Mouse (Mus musculus): ENCODE results near the gene Dstyk. TPM values are rescaled to one million over a fixed set of nuclear protein-coding genes. Genes with fewer than 3 reads are reported as not detected.
A peak's percentile ranks its signal among the peaks of the same experiment; 100 is the strongest.

Dstyk gene
- polyA plus RNA-seq, 1 experiment, result 2.5 TPM

DNA sequence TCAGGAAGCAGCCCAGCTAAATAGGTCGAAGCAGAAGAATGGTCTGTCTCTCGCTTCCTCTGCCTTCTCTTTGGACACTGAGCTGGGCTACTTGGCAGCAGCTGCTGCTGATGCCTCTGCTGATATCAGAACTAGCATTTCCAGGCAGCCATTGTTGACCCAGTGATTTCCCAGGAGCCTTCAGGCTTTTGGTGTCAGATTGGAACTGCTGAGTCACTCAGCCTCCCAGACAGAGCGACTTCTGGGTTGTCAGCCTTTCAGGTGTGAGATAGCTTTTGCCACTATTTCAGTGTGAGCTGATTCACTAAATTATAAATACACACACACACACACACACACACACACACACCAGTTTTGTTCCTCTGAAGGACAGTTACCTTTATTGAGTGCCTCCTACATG, 6.7 kb upstream of the Dstyk start:
- H3K36me3 ChIP-seq (ENCODE audit: control insufficient read depth, insufficient read depth, low read length), result no peaks in the 10 kb centered on the region
- H3K4me1 ChIP-seq (ENCODE audit: control insufficient read depth, insufficient read depth, insufficient read length, low read length), result no peaks in the 10 kb centered on the region
- WGBS, result 70% methylated on average over 3 of the region's 3 CpGs
- TF ChIP-seq CTCF (IDR thresholded peaks at IDR 0.05; ENCODE audit: extremely low read depth, insufficient read length, insufficient replicate concordance, low read depth, low read length) (no peak), POLR2A (IDR thresholded peaks at IDR 0.05; ENCODE audit: low read depth, low read length) (no peak)
- H3K27ac ChIP-seq (ENCODE audit: insufficient read depth, low read depth, low read length), result no peak overlapping the region
- H3K27me3 ChIP-seq (ENCODE audit: control insufficient read depth, insufficient read depth, low read length), result no peaks in the 10 kb centered on the region
- no peak overlapping the region for H3K4me3 ChIP-seq (ENCODE audit: low read depth, low read length)

DNA sequence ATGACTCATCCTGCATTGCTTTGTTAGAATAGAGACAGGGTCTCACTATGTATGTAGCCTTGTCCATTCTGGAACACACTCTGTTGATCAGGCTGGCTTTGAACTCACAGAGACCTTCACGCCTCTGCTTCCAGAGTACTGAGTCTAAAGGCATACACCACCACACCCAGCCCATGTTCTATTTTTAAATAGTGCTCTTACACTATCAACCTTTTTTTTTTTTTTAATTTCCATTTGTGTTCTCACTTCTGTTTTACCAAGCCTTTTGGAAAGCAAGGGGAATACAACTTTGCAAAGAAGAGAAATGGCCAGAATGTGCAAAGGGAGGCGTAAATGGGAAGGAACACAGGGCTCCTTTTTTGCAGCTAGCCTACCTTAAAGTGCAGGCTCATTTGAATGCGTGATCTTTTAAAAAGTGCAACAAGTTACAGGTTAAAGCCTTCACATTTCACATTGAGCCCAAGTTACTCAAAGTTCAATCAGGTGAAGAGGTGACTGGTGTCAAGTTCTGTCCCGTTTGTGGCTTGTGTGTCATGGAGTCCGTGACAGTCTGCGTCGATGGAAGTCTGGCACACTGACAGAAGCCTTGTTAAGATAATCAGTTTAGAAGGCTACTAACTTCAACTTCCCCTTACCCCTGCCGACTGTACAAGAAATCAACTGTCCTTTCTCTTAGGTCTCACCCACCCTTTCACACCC, 962 bp upstream of the Dstyk start:
- no peak overlapping the region for H3K27ac ChIP-seq (ENCODE audit: insufficient read depth, low read depth, low read length)
- H3K4me3 ChIP-seq (ENCODE audit: low read depth, low read length), result no peak overlapping the region
- peaks cover 6% of the 10 kb centered on the region; the same call in 1 of the 2 replicates for H3K4me1 ChIP-seq (ENCODE audit: control insufficient read depth, insufficient read depth, insufficient read length, low read length)
- 56% methylated on average over 8 of the region's 8 CpGs for WGBS
- H3K36me3 ChIP-seq (ENCODE audit: control insufficient read depth, insufficient read depth, low read length), result no peaks in the 10 kb centered on the region
- TF ChIP-seq POLR2A (IDR thresholded peaks at IDR 0.05; ENCODE audit: low read depth, low read length) (no peak), CTCF (IDR thresholded peaks at IDR 0.05; ENCODE audit: extremely low read depth, insufficient read length, insufficient replicate concordance, low read depth, low read length) (no peak)
- H3K27me3 ChIP-seq (ENCODE audit: control insufficient read depth, insufficient read depth, low read length), result no peaks in the 10 kb centered on the region

DNA sequence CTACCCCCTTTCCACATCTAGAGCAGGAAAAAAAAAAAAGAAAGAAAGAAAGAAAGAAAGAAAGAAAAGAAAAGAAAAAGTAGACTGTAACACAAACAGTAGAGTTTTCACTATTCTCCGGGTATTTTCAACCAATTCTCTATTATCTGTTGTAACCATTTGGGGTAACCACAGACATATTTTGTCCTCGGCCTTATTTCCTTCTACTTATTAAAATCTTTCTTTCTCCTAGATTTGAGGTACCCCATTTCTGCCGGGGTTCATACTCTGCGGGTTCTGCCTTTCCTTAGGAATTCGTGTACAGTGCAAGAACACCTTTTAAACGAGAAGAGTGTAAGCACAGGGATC, 438 bp upstream of the Dstyk start:
- peak overlapping the region; percentile 89 for H3K4me3 ChIP-seq (ENCODE audit: low read depth, low read length)
- no peaks in the 10 kb centered on the region for H3K36me3 ChIP-seq (ENCODE audit: control insufficient read depth, insufficient read depth, low read length)
- no peak for TF ChIP-seq POLR2A (IDR thresholded peaks at IDR 0.05; ENCODE audit: low read depth, low read length)
- no peak for TF ChIP-seq CTCF (IDR thresholded peaks at IDR 0.05; ENCODE audit: extremely low read depth, insufficient read length, insufficient replicate concordance, low read depth, low read length)
- no peaks in the 10 kb centered on the region for H3K27me3 ChIP-seq (ENCODE audit: control insufficient read depth, insufficient read depth, low read length)
- H3K27ac ChIP-seq (ENCODE audit: insufficient read depth, low read depth, low read length), result peak overlapping the region; percentile 22; the same call in 1 of the 2 replicates
- WGBS, result 6% methylated on average over 6 of the region's 6 CpGs
- peaks cover 6% of the 10 kb centered on the region; the same call in 1 of the 2 replicates for H3K4me1 ChIP-seq (ENCODE audit: control insufficient read depth, insufficient read depth, insufficient read length, low read length)

DNA sequence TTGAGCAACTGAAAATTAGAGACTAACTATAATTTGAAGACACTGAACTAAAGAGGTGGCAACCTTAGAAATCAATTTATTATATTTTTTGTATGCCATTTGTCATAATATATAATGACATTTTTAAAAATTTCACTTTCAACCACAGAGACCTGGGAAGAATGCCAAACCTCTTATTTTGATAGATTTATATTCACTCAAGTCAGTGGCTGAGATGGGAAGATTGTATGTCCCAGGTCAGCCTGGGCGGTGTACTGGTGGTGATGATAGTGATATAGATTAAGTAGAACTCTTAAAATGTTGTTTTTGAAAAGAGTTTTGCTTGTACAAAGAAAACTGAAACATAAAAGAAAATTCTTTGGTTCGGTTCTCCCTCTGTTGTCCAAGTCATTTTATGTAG, 2.9 kb downstream of the Dstyk start:
- peaks cover 6% of the 10 kb centered on the region; the same call in 1 of the 2 replicates for H3K4me1 ChIP-seq (ENCODE audit: control insufficient read depth, insufficient read depth, insufficient read length, low read length)
- 79% methylated on average over 2 of the region's 2 CpGs for WGBS
- H3K4me3 ChIP-seq (ENCODE audit: low read depth, low read length), result no peak overlapping the region
- TF ChIP-seq CTCF (IDR thresholded peaks at IDR 0.05; ENCODE audit: extremely low read depth, insufficient read length, insufficient replicate concordance, low read depth, low read length), result no peak
- no peak for TF ChIP-seq POLR2A (IDR thresholded peaks at IDR 0.05; ENCODE audit: low read depth, low read length)
- no peak overlapping the region for H3K27ac ChIP-seq (ENCODE audit: insufficient read depth, low read depth, low read length)
- H3K36me3 ChIP-seq (ENCODE audit: control insufficient read depth, insufficient read depth, low read length), result no peaks in the 10 kb centered on the region
- H3K27me3 ChIP-seq (ENCODE audit: control insufficient read depth, insufficient read depth, low read length), result no peaks in the 10 kb centered on the region

DNA sequence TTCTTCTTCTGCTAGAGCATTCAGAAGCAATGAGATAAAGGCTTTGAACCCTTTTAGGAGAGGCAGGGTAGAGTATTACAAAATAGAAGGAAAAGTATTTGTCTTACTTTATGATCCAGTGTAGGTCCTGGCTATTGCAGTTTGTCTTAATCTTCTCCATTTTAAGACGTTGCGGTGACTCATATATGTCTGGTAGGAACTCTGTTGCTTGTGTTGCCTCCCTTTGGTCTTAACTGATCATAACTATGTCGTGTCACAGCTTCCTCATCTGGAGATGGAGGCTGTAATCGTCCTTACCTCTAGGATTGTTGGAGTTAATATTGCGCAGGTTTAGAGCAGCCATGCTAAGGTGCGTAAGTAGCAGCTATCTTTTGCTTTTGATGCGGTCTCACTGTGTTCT, 3.3 kb downstream of the Dstyk start:
- no peak overlapping the region for H3K27ac ChIP-seq (ENCODE audit: insufficient read depth, low read depth, low read length)
- no peaks in the 10 kb centered on the region for H3K27me3 ChIP-seq (ENCODE audit: control insufficient read depth, insufficient read depth, low read length)
- TF ChIP-seq POLR2A (IDR thresholded peaks at IDR 0.05; ENCODE audit: low read depth, low read length) (no peak), CTCF (IDR thresholded peaks at IDR 0.05; ENCODE audit: extremely low read depth, insufficient read length, insufficient replicate concordance, low read depth, low read length) (no peak)
- peaks cover 6% of the 10 kb centered on the region; the same call in 1 of the 2 replicates for H3K4me1 ChIP-seq (ENCODE audit: control insufficient read depth, insufficient read depth, insufficient read length, low read length)
- no peaks in the 10 kb centered on the region for H3K36me3 ChIP-seq (ENCODE audit: control insufficient read depth, insufficient read depth, low read length)
- no peak overlapping the region for H3K4me3 ChIP-seq (ENCODE audit: low read depth, low read length)
- 82% methylated on average over 7 of the region's 7 CpGs for WGBS

DNA sequence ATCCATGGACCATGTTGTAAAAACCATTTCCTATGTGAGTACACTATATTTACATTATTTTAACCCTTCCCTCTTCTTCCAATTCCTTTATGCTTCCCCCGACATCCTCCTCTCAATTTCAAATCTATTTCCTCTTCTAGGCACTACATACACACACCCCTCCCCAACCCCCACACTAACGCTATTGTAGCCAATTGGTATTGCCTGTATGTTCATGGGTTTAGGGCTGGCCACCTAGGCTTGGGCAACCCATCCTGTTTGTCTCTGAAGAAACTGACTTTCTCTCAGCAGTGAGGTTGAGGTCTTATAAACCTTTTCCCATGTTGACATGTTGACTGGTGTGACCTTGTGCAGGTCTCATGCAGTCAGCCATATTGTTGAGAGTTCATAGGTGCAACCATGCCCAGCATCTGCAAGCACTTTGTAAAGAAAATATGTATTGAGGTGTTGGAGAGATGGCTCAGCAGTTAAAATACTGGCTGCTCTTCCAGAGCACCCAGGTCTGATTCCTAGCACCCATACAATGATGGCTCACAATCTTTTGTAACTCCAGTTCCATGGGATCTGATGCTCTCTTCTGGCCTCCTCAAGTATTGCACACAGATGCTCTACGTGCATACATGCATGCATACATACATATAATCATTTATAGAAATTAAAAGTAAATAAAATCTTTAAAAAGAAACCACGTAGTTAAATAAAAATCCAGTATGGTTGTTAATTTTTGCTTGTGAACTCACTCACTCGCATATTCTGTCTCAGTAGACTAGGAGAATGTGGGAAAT, 5.7 kb downstream of the Dstyk start:
- H3K4me3 ChIP-seq (ENCODE audit: low read depth, low read length), result no peak overlapping the region
- H3K27me3 ChIP-seq (ENCODE audit: control insufficient read depth, insufficient read depth, low read length), result no peaks in the 10 kb centered on the region
- no peaks in the 10 kb centered on the region for H3K36me3 ChIP-seq (ENCODE audit: control insufficient read depth, insufficient read depth, low read length)
- TF ChIP-seq CTCF (IDR thresholded peaks at IDR 0.05; ENCODE audit: extremely low read depth, insufficient read length, insufficient replicate concordance, low read depth, low read length), result no peak
- no peak for TF ChIP-seq POLR2A (IDR thresholded peaks at IDR 0.05; ENCODE audit: low read depth, low read length)
- no peak overlapping the region for H3K27ac ChIP-seq (ENCODE audit: insufficient read depth, low read depth, low read length)
- 95% methylated on average over 5 of the region's 5 CpGs for WGBS
- H3K4me1 ChIP-seq (ENCODE audit: control insufficient read depth, insufficient read depth, insufficient read length, low read length), result peaks cover 2% of the 10 kb centered on the region; the same call in 1 of the 2 replicates

DNA sequence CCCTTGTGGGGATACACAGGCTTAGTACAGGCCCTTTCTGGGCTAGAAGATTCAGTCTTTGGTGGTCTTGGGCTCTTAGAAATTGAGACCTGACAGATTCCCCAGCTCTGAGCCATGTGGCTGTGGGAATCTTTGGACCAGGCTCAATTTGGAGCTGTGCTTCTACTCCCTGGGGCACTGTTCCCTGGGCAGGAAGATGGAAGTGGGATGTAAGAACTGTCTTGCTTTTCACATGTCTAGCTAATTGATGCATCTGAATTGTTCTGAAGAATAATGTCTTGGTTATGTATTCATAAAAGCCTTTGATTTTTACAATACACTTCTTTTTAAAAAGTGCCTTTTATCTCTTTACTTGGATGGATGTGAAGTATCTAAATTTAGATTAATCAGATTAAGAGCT, 8.2 kb downstream of the Dstyk start:
- Histone ChIP-seq H3K27ac (ENCODE audit: insufficient read depth, low read depth, low read length) (no peak overlapping the region), H3K4me3 (ENCODE audit: low read depth, low read length) (no peak overlapping the region), H3K27me3 (ENCODE audit: control insufficient read depth, insufficient read depth, low read length) (no peaks in the 10 kb centered on the region), H3K36me3 (ENCODE audit: control insufficient read depth, insufficient read depth, low read length) (no peaks in the 10 kb centered on the region), H3K4me1 (ENCODE audit: control insufficient read depth, insufficient read depth, insufficient read length, low read length) (no peaks in the 10 kb centered on the region)
- TF ChIP-seq CTCF (IDR thresholded peaks at IDR 0.05; ENCODE audit: extremely low read depth, insufficient read length, insufficient replicate concordance, low read depth, low read length) (no peak), POLR2A (IDR thresholded peaks at IDR 0.05; ENCODE audit: low read depth, low read length) (no peak)

All from small intestine, adult 2 months (tissue).